Mouse (Mus musculus) urinary bladder, postnatal 10 days (tissue): Measurements from ENCODE around the gene Cela2a.
"Not testable (repeated sequence)": the region's sequence is repeated elsewhere in the genome, so short reads cannot be mapped to it uniquely, and the experiment has no call there.

ENCODE experiments used
- DNase-seq: peaks from one replicate; pipeline ENCODE4 v3.0.0; 2022; ENCODE audit warnings: low spot score

Gene Cela2a

DNA sequence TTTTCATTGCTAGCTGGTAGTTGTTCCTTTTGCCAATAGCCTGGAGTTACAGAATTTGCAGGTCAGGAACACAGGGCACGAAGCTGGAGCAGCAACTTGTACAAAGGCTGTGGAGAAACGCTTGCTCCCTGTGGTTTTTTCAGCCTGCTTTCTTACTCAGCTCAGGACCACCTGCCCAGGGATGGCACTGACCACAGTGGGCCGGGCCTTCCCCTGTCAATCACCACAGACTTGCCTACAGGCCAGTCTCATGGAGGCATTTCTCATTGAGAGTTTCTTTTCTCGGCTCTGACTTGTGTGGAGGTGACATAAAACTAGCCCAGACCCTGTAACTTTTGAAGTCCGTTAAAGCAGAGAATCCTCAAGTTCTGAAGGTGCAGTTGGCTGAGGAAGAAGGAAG is 28.4 kb downstream of the Cela2a start:
- no peak for DNase-seq

- no peak for DNase-seq
Observed at GRCm38 (mm10) chr4:141796954-141797353, 29.0 kb downstream of the Cela2a start.

- no peak for DNase-seq
Observed at GRCm38 (mm10) chr4:141796356-141796755, 29.6 kb downstream of the Cela2a start.

GRCm38 (mm10) chr4:141794152-141794535 is 31.8 kb downstream of the Cela2a start:
- no peak for DNase-seq

GRCm38 (mm10) chr4:141793282-141794151 is 32.4 kb downstream of the Cela2a start, which contains the start of gene Casp9:
Gene Casp9, plus strand, starts transcription at chr4:141793612.
- peak; percentile 92 for DNase-seq

GRCm38 (mm10) chr4:141792554-141793281 is 33.2 kb downstream of the Cela2a start:
- no peak for DNase-seq

GRCm38 (mm10) chr4:141791951-141792350 is 34.0 kb downstream of the Cela2a start:
- DNase-seq, result no peak

DNA sequence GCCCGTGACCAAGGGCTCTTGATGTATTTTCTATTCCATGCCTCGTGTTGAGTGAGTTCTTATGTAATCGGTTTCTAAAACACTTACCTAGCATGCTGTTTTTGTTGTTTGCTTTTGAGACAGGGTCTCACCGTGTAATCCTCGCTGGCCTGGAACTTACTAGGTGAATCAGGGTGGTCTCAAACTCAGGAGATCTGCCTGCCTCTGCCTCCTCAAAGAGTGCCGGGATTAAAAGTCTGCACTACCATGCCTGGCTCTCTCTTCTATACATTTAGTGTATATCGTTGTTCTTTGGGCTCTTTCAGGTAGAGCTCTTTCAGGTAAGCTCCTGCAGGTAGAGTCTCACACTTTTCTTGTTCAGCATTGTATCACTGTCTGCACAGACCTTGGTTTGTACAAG is 34.5 kb downstream of the Cela2a start:
- DNase-seq, result no peak

DNA sequence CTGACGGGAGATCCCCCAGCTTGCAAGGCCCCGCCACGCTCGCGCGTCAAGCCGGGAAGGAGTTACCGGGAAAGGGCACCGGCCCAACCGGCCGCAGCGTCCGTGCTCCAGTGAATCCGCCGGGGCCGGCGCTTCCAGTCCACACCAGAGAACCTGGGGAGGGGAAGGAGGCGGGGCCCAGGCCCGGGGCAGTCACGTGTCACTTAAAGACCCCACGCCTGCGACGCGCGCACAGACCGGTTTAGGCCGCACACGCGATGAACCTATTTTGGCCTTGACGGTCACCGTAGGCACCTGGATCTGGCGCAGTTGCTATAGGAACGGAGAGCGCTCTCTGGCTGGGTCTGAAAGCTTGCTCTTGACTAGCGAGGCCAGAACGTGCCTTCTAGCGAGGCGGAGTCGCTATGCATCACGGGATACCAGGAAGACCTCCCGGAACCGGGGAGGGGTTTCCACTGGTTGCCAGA is 35.4 kb downstream of the Cela2a start, which contains the start of gene Dnajc16:
TSS of gene Dnajc16 (minus strand) at position 408 of the 467 bp plus-strand sequence.
- peak; percentile 92 for DNase-seq

DNA sequence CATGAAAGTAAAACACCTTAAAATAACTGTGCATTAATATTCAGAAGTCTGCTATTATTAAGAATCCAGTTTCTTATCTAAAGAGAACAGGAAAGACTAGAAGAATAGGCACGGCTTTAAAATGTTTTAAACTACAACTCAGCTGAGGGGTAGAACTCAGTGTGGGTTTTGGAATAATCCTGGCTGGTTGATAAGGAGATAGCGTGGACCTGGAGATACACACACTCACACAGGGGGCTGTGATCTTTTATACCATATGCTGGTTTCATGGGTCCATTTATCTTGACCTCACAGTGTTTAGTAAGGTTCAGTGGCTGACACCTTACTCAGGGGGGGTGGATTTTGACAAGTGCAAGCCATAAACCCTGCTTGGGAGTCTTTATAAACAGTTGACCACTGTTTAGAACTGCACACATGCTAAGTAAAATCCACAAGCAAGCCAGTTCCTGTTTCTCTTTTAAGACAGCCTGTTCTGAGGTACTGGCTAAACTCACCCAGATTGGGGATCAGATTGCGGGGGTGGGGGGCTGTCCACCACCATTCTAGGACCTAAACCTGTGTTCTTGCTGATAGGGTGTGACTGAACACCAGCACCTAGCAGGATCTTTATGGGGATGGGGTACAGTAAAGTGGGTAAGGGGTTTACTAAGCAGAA is 36.3 kb downstream of the Cela2a start:
- no peak for DNase-seq

- DNase-seq, result no peak
Observed at GRCm38 (mm10) chr4:141787462-141787861, 38.5 kb downstream of the Cela2a start.

GRCm38 (mm10) chr4:141787046-141787445 is 38.9 kb downstream of the Cela2a start:
- DNase-seq, result no peak

- no peak for DNase-seq
Observed at GRCm38 (mm10) chr4:141786141-141786540, 39.8 kb downstream of the Cela2a start.

DNA sequence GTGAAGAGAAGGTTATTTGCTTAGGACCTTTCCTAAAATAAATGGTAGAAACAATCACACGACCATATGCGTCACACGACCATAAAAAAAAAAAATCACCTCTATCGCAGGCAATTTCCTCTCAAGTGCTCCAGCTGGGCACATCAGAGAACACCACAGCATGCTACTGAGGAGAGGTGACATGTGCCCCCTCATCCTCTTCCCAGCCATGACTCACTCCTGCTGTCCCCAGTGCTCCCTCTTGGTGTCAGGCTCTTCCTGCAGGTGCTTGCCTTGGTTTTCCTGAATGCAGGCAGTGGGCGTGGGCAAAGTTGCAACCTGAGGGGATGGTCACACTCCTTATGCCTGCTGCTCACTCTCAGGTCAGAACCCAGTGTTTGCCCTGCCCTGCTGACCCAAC is 41.1 kb downstream of the Cela2a start:
- no peak for DNase-seq

DNA sequence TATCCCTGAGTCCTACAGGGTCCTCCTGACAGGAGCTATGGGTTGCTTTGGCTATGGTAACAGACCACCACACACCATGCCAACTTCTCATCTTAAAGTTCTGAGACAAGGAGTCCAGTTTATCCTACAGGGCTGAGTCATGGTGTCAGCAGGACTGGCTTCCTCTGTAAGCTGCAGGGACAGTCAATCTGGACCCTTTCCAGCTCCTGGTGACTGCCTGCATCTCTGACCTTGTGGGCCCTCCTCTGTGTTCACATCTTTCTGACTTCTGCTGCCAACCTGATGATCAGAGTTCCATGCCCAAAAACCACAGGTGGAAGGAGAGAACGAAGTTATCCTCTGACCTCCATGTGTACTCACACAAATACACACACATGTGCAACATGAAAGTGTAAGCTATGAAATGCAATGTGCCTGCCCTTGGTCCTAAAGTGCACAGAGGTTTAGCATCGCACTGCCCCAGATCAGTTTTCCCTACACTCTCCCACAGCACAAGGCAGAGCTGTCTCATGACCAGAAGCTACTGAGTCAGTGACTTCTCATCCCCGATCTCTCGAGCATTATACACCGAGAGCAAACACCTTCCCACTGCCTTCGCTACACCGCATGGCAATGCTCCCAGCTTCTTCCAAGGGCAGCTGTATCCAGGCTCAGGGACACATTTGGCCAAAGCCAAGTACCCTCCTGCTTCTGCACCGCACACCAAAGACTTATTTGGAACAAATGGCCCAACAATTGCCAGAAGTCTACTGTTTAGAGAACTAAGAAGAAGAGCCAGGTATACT is 44.6 kb downstream of the Cela2a start:
- DNase-seq, result no peak

- no peak for DNase-seq
Observed at GRCm38 (mm10) chr4:141779828-141780227, 46.1 kb downstream of the Cela2a start.

DNA sequence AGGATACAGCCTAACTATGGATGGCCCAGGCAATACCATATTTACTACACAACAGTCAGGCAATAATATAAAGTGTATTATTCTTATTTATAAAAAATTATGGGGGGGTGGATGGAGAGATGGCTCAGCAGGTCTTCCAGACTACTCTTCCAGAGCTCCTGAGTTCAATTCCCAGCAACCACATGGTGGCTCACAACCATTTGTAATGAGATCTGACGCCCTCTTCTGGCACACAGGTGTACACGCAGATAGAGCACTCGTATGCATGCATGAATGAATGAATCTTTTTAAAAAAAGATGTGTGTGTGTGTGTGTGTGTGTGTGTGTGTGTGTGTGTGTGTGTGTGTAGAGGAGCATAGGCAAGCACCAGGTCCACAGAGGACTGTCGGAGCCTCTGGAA is 52.9 kb downstream of the Cela2a start:
- not testable (repeated sequence) for DNase-seq

DNA sequence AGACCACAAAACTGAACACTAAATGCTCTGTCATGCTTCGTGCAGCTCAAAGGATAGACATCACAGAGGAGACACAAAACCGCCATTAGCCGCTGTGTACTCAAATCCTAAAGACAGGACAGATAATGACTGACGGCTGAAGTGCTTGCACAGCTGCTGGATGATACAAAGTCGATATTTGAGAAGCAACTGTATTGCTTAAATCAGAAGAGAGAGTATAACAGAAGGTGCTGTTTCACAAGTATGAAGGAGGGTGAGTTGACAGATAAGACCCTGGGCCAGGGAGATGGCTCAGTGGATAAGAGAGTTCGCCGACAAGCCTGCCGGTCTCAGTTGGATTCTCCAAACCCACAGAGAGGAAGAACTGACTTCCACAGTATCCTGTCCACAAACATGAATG is 54.1 kb downstream of the Cela2a start:
- DNase-seq, result no peak

DNA sequence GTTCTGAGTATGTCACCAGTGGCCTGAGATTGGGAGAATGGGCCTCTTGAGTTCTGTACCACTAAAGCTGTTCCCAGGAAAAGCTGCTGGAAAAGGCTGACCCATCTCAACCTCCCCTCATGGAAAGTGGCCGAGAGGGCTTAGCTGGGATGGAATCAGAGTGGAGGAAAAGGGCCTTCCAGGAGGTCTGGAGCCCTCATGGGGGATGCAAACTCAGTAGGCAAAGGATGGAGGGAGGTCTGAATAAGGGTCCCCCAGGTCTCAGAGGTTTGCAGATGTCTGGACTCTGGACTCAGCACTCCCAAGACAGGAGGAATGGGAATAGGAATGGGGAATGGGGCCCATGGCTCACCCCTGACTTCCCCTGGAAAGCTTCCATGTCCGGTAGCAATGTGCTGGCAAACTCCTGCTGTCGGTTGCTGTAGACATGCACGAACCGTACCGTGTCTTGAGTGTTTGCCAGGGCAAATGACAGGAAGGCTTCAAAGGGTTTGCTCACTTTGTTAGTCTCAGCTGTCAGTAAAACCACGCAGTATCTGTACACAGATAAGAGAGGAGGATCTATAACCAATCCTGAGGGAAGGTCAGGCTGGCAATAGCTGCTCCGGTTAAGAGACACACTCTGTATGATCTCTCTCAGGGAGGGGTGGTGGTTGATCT is 56.3 kb downstream of the Cela2a start:
- no peak for DNase-seq

- no peak for DNase-seq
Observed at GRCm38 (mm10) chr4:141767353-141768036, 58.5 kb downstream of the Cela2a start.
